Mouse (Mus musculus): ENCODE measurements at regions not wholly inside any gene's neighbourhood (a gene's known extent, or its start where the extent isn't known, plus 50 kb on each side); places are given as distances from the start of the nearest gene placed in this dataset.

GRCm38 (mm10) chr15:87333527-87333926 is 210.6 kb upstream of the Fam19a5 start:
- TF ChIP-seq CTCF (IDR thresholded peaks at IDR 0.05; ENCODE audit: insufficient read depth, low read depth, low read length) (no peak), POLR2A (IDR thresholded peaks at IDR 0.05; ENCODE audit: insufficient read depth, low read depth, low read length) (no peak)
